Mouse (Mus musculus): ENCODE data around the gene Mboat2.

DNA sequence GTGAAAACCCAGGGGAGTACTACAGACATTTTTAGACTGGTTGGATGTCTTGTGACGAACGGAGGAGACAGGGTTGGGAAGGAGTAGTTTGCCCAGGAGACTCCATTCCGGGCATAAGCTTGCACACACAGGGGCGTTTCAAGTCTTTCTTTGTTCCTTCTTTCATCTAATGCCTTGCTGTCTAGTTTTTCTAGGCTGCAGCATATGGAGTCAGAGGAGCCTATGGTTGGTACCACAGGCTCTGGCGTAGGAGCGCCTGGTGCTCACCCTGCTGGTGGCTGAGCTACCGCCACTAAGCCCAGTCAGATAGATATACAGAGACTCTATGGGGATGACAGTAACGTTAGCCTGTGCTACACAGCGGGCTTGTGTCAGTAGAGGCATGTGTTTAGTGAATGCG lies 42.0 kb downstream of the Mboat2 start:
- no peak for TF ChIP-seq CTCF (IDR thresholded peaks at IDR 0.05; ENCODE audit: low read depth, low read length)
- no peak for TF ChIP-seq POLR2AphosphoS5 (IDR thresholded peaks at IDR 0.05; ENCODE audit: insufficient replicate concordance, low read depth, low read length)
- no peak for TF ChIP-seq TAL1 (conservative IDR thresholded peaks at IDR 0.05; ENCODE audit: low read depth, low read length)
